ENCODE assay signal across 9 mouse cellular contexts in the genomic region with DNA sequence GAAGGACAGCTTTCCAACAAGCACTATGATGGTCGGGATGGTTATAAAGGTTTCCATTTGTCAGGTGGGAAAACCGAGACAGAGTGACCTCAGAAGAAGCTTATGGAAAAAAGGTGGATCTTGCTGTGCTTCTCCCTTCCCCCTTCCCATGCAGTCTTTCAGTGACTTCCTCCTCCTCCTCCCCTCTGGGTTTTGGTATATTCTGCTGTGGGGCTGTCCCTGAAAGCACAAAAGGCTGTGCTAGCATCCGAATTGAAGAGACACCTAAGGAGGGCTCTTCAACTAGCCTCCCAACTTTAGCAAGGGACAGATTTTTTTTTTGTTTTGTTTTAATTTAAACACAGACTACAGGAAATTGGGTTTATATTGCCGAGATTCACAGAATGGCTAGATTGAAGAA. TPM values are rescaled to one million over a fixed set of nuclear protein-coding genes. Genes with fewer than 3 reads are reported as not detected.
DNase-seq lines count a peak whose midpoint lies in the region; ATAC-seq and TF ChIP-seq lines count a peak whose summit lies in the region.
"Had no signal": no experiment of that assay in that cellular context is flagged by ENCODE, and none has a peak within 500 bp of the region (broad histone marks: within the 10 kb centered on the region; RNA-seq: fewer than 3 reads in every experiment).

No protein-coding gene starts in this region.

- no peak overlapping the region for H3K27ac ChIP-seq in kidney, embryonic 14.5 days (ENCODE audit: low read depth, low read length)
- no peak overlapping the region for H3K27ac ChIP-seq in bone marrow macrophage, adult 2 months (ENCODE audit: insufficient read depth, low read depth, low read length)
- peak overlapping the region; percentile 91 for H3K27ac ChIP-seq in hindbrain, embryonic 15.5 days (replicated peaks)
- peak overlapping the region; percentile 72 for H3K27ac ChIP-seq in midbrain, postnatal 0 days (ENCODE audit: low read depth, low read length)

- peak overlapping the region; percentile 84 for H3K4me2 ChIP-seq in kidney, embryonic 14.5 days (replicated peaks; ENCODE audit: low read depth, low read length)
- peak overlapping the region; percentile 80 for H3K4me2 ChIP-seq in hindbrain, embryonic 15.5 days
- H3K4me2 ChIP-seq in midbrain, postnatal 0 days (ENCODE audit: low read depth, low read length, poor library complexity, severe bottlenecking), result peak overlapping the region; percentile 62

- peak overlapping the region; percentile 77 for H3K4me3 ChIP-seq in kidney, embryonic 14.5 days (ENCODE audit: low read length)
- H3K4me3 ChIP-seq in bone marrow macrophage, adult 2 months (ENCODE audit: insufficient read depth, low read length), result peak overlapping the region; percentile 96
- H3K4me3 ChIP-seq in hindbrain, embryonic 15.5 days, result peak overlapping the region; percentile 82
- H3K4me3 ChIP-seq in midbrain, postnatal 0 days (ENCODE audit: low read depth, low read length), result peak overlapping the region; percentile 73

- TF ChIP-seq CTCF in bone marrow macrophage, adult 2 months (IDR thresholded peaks at IDR 0.05; ENCODE audit: low read depth, low read length), result no peak
- TF ChIP-seq CTCF in midbrain, postnatal 0 days (IDR thresholded peaks at IDR 0.05), result no peak

- 0 out of 2 replicates have a peak overlapping the region, but pooled peaks have one; percentile 45 for H3K9ac ChIP-seq in kidney, embryonic 14.5 days (ENCODE audit: low read depth, low read length)
- peak overlapping the region; percentile 71 for H3K9ac ChIP-seq in hindbrain, embryonic 15.5 days
- peak overlapping the region; percentile 77 for H3K9ac ChIP-seq in midbrain, postnatal 0 days (replicated peaks; ENCODE audit: low read length, poor library complexity, severe bottlenecking)

- TF ChIP-seq POLR2A in bone marrow macrophage, adult 2 months (IDR thresholded peaks at IDR 0.05; ENCODE audit: borderline replicate concordance, low read depth, low read length), result no peak

- no peak for ATAC-seq in kidney, embryonic 14.5 days (ENCODE audit: low FRiP score, low TSS enrichment)
- ATAC-seq in hindbrain, embryonic 15.5 days (ENCODE audit: low FRiP score, low read depth), result no peak
- no peak for ATAC-seq in midbrain, postnatal 0 days (ENCODE audit: low FRiP score)

- H3K9me3 ChIP-seq in kidney, embryonic 14.5 days (ENCODE audit: control insufficient read depth, low read length), result no peaks in the 10 kb centered on the region
- no peaks in the 10 kb centered on the region for H3K9me3 ChIP-seq in hindbrain, embryonic 15.5 days
- H3K9me3 ChIP-seq in midbrain, postnatal 0 days (ENCODE audit: low read length), result no peaks in the 10 kb centered on the region

- 8% methylated on average over 4 of the region's 4 CpGs for WGBS in kidney, embryonic 14.5 days
- WGBS in hindbrain, embryonic 15.5 days, result 12% methylated on average over 4 of the region's 4 CpGs
- WGBS in midbrain, postnatal 0 days, result 19% methylated on average over 4 of the region's 4 CpGs

- no peaks in the 10 kb centered on the region for H3K36me3 ChIP-seq in kidney, embryonic 14.5 days (ENCODE audit: control insufficient read depth, insufficient read depth, low read length)
- H3K36me3 ChIP-seq in hindbrain, embryonic 15.5 days, result no peaks in the 10 kb centered on the region
- no peaks in the 10 kb centered on the region for H3K36me3 ChIP-seq in midbrain, postnatal 0 days (ENCODE audit: insufficient read depth, low read length)

- peaks cover 24% of the 10 kb centered on the region for H3K27me3 ChIP-seq in kidney, embryonic 14.5 days (ENCODE audit: control insufficient read depth, insufficient read depth, low read length)
- H3K27me3 ChIP-seq in hindbrain, embryonic 15.5 days, result no peaks in the 10 kb centered on the region
- 0 out of 2 replicates have a peak, but pooled peaks cover under 1% of the 10 kb centered on the region for H3K27me3 ChIP-seq in midbrain, postnatal 0 days (ENCODE audit: insufficient read depth, low read length)

- H3K4me1 ChIP-seq in kidney, embryonic 14.5 days (ENCODE audit: control insufficient read depth, insufficient read depth, low read length), result 0 out of 2 replicates have a peak, but pooled peaks cover 7% of the 10 kb centered on the region
- H3K4me1 ChIP-seq in bone marrow macrophage, adult 2 months (ENCODE audit: control insufficient read depth, insufficient read depth, low read length), result peaks cover 16% of the 10 kb centered on the region
- peaks cover 74% of the 10 kb centered on the region for H3K4me1 ChIP-seq in hindbrain, embryonic 15.5 days (replicated peaks)
- H3K4me1 ChIP-seq in midbrain, postnatal 0 days (ENCODE audit: insufficient read depth, low read length), result peaks cover 36% of the 10 kb centered on the region; the same call in 1 of the 2 replicates

- DNase-seq in kidney, adult 9 months, result no peak
- DNase-seq in midbrain, postnatal 0 days (ENCODE audit: low spot score), result no peak
- no peak for DNase-seq in adrenal gland, postnatal 14 days
- DNase-seq in kidney, adult 18-20 months, result no peak
- DNase-seq in adrenal gland, postnatal 25 days, result no peak

RNA-seq across cellular contexts. Expression of gene Igsf9b, which starts 1.7 kb away (rescaled TPM):
- polyA plus RNA-seq in kidney, embryonic 14.5 days (2014; fragmentation: Nextera tagmentation; extraction: Ambion mirVana), result 1.9 and 2.2 TPM in 2 replicates
- 0.05 TPM in 1 of 2 replicates, not detected in the other for polyA plus RNA-seq in bone marrow macrophage, adult 2 months (2012; ENCODE audit: insufficient read depth, insufficient read length, missing spikeins)
- polyA plus RNA-seq in hindbrain, embryonic 15.5 days (2015; fragmentation: Nextera tagmentation; extraction: Ambion mirVana), result 23.2 and 25.4 TPM in 2 replicates
- total RNA-seq in midbrain, postnatal 0 days (2014; rRNA removed), result 64.8 and 83.3 TPM in 2 replicates
- 17.4 and 19.3 TPM in 2 replicates for polyA plus RNA-seq in midbrain, postnatal 0 days (2015; fragmentation: Nextera tagmentation; extraction: Ambion mirVana)
- 4.0 and 4.8 TPM in 2 replicates for total RNA-seq in adrenal gland, postnatal 14 days (2021)
- 6.7 TPM in 2 replicates for total RNA-seq in adrenal gland, postnatal 25 days (2021)
- polyA plus RNA-seq: liver, adult 2 months had no signal

Comparison
In these comparisons a context has a peak if more than half of its experiments do, and no peak if none do; other contexts are left out.
1. H3K27ac ChIP-seq: peak in hindbrain, embryonic 15.5 days (single experiment) and midbrain, postnatal 0 days (single experiment); none in kidney, embryonic 14.5 days (single experiment) and bone marrow macrophage, adult 2 months (single experiment).
2. Peak in every context shown above with its lines, with median percentiles within 50 percentile points of each other: H3K4me2 ChIP-seq, H3K4me3 ChIP-seq and H3K9ac ChIP-seq.